Mouse (Mus musculus) intestine, embryonic 14.5 days (tissue): ENCODE measurements at regions not wholly inside any gene's neighbourhood (a gene's known extent, or its start where the extent isn't known, plus 50 kb on each side); places are given as distances from the start of the nearest gene placed in this dataset.

ENCODE experiments used
- ATAC-seq: fragments of 200-750 bp; cut with Nextera tagmentation; replicated peaks from 2 replicates; pipeline ENCODE4 v1.8.0; 2017; ENCODE audit warnings: low read depth, moderate number of reproducible peaks, moderate TSS enrichment, moderate library complexity; ENCODE audit not compliant: low FRiP score, low TSS enrichment
- DNase-seq: peaks from one replicate; pipeline ENCODE4 v3.0.0-alpha.2; 2018; ENCODE audit warnings: low spot score
- H3K27ac ChIP-seq: fragments of 300-500 bp; sonication (generic); 2 replicates; pipeline ENCODE4 v1.5.1; 2014; ENCODE audit warnings: low read depth, mild to moderate bottlenecking, control low read depth
- H3K27me3 ChIP-seq: fragments of 300-500 bp; sonication (generic); replicated peaks from 2 replicates; pipeline ENCODE4 v1.6.1; 2014; ENCODE audit warnings: low read length, control low read depth; ENCODE audit not compliant: control insufficient read depth, insufficient read depth
- H3K36me3 ChIP-seq: fragments of 300-500 bp; sonication (generic); 2 replicates; pipeline ENCODE4 v1.6.1; 2014; ENCODE audit warnings: low read length, control low read depth; ENCODE audit not compliant: control insufficient read depth, insufficient read depth
- H3K4me1 ChIP-seq: fragments of 300-500 bp; sonication (generic); replicated peaks from 2 replicates; pipeline ENCODE4 v1.6.1; 2014; ENCODE audit warnings: low read length, control low read depth, mixed read lengths; ENCODE audit not compliant: control insufficient read depth, insufficient read depth
- H3K4me2 ChIP-seq: fragments of 300-500 bp; sonication (generic); 2 replicates; pipeline ENCODE4 v1.6.1; 2014; ENCODE audit warnings: low read length
- H3K4me3 ChIP-seq: fragments of 300-500 bp; sonication (generic); 2 replicates; pipeline ENCODE4 v1.5.1; 2014; ENCODE audit warnings: low read depth, low read length, control low read depth, mixed read lengths
- H3K9ac ChIP-seq: fragments of 300-500 bp; sonication (generic); 2 replicates; pipeline ENCODE4 v1.6.1; 2014; ENCODE audit warnings: mild to moderate bottlenecking, low read length
- H3K9me3 ChIP-seq: fragments of 300-500 bp; sonication (generic); 2 replicates; pipeline ENCODE4 v1.6.1; 2016; ENCODE audit warnings: low read length, control low read depth; ENCODE audit not compliant: control insufficient read depth
- WGBS: fragments of 180-500 bp; shearing (Covaris S2); extraction: QIAGEN DNeasy Blood & Tissue Kit; methylation state at CpG from one replicate; pipeline ENCODE4 v1.1.7; 2014; 5-methylcytosine and 5-hydroxymethylcytosine counted together

DNA sequence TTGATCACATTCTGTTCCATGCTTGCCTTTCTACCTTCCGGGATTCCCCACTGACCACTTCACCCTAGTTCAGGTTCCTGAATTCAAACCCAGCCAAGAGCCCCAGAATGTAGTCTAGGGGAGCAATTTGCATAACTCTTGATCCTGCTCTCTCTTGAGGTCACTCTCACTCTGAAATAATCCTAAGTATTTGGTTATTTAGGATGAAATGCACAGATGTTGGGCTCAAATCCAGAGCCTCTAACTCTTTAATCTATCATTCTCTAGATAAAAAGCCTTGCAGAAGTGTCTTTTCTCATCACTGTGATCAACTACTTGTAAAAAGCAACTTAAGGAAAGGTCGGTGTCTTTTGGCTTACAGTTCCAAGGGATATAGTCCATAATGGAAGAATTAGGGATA, 57.4 kb upstream of the Ccn6 start:
- Histone ChIP-seq H3K4me1 (no peaks in the 10 kb centered on the region), H3K9ac (no peak overlapping the region), H3K9me3 (no peaks in the 10 kb centered on the region), H3K36me3 (no peaks in the 10 kb centered on the region), H3K4me3 (no peak overlapping the region), H3K4me2 (no peak overlapping the region), H3K27ac (no peak overlapping the region), H3K27me3 (no peaks in the 10 kb centered on the region)
- DNase-seq (no peak), ATAC-seq (no peak)
- WGBS = 95% methylated on average over 2 of the region's 2 CpGs

GRCm38 (mm10) chr10:39219366-39219765, 55.8 kb upstream of the Ccn6 start:
- DNase-seq (no peak), ATAC-seq (no peak)
- Histone ChIP-seq H3K27ac (no peak overlapping the region), H3K4me1 (no peaks in the 10 kb centered on the region), H3K9ac (no peak overlapping the region), H3K36me3 (no peaks in the 10 kb centered on the region), H3K4me3 (no peak overlapping the region), H3K4me2 (no peak overlapping the region), H3K27me3 (no peaks in the 10 kb centered on the region), H3K9me3 (no peaks in the 10 kb centered on the region)
- WGBS = 79% methylated on average over 2 of the region's 2 CpGs

GRCm38 (mm10) chr10:39218151-39218550, 54.6 kb upstream of the Ccn6 start:
- Histone ChIP-seq H3K4me1 (no peaks in the 10 kb centered on the region), H3K9ac (no peak overlapping the region), H3K4me2 (no peak overlapping the region), H3K36me3 (no peaks in the 10 kb centered on the region), H3K9me3 (no peaks in the 10 kb centered on the region), H3K4me3 (no peak overlapping the region), H3K27me3 (no peaks in the 10 kb centered on the region), H3K27ac (no peak overlapping the region)
- ATAC-seq = no peak
- no peak for DNase-seq
- WGBS = 88% methylated on average over 5 of the region's 5 CpGs

- H3K27ac ChIP-seq = no peak overlapping the region
- H3K4me1 ChIP-seq = no peaks in the 10 kb centered on the region
- ATAC-seq = no peak
- H3K9me3 ChIP-seq = no peaks in the 10 kb centered on the region
- no peak overlapping the region for H3K9ac ChIP-seq
- no peak overlapping the region for H3K4me3 ChIP-seq
- H3K4me2 ChIP-seq = no peak overlapping the region
- no peaks in the 10 kb centered on the region for H3K27me3 ChIP-seq
- DNase-seq = peak; percentile 45
- H3K36me3 ChIP-seq = no peaks in the 10 kb centered on the region
- 69% methylated on average over 14 of the region's 14 CpGs for WGBS
These were observed 52.7 kb upstream of the Ccn6 start for GRCm38 (mm10) chr10:39216142-39216904.

- H3K9me3 ChIP-seq = no peaks in the 10 kb centered on the region
- H3K4me2 ChIP-seq = no peak overlapping the region
- no peaks in the 10 kb centered on the region for H3K27me3 ChIP-seq
- no peaks in the 10 kb centered on the region for H3K4me1 ChIP-seq
- no peaks in the 10 kb centered on the region for H3K36me3 ChIP-seq
- no peak overlapping the region for H3K4me3 ChIP-seq
- peak; percentile 42 for DNase-seq
- H3K9ac ChIP-seq = no peak overlapping the region
- no peak for ATAC-seq
- H3K27ac ChIP-seq = no peak overlapping the region
- 74% methylated on average over 4 of the region's 4 CpGs for WGBS
These were observed 51.0 kb upstream of the Ccn6 start for GRCm38 (mm10) chr10:39214563-39214962.
